Mouse (Mus musculus): Measurements from ENCODE around the gene 9130213A22Rik. TPM values are rescaled to one million over a fixed set of nuclear protein-coding genes. Genes with fewer than 3 reads are reported as not detected.

9130213A22Rik gene
- polyA plus RNA-seq (2012; rRNA removed): 0.14 and 0.15 TPM in 2 replicates

GRCm38 (mm10) chr11:69122336-69122951 is at the start of gene 9130213A22Rik:
TSS of gene 9130213A22Rik (minus strand) at chr11:69122589.

GRCm38 (mm10) chr11:69156800-69157199 is 34.4 kb upstream of the 9130213A22Rik start, which contains the start of gene Alox12b:
TSS of gene Alox12b (plus strand) at chr11:69156989.

GRCm38 (mm10) chr11:69125852-69125918 is 3.3 kb upstream of the 9130213A22Rik start, which contains the start of gene Aloxe3:
TSS of gene Aloxe3 (plus strand) at chr11:69125896.

GRCm38 (mm10) chr11:69120221-69121000 is 2.0 kb downstream of the 9130213A22Rik start, which contains the start of gene Hes7:
TSS of gene Hes7 (plus strand) at chr11:69120404.

GRCm38 (mm10) chr11:69094697-69095429 is 27.5 kb downstream of the 9130213A22Rik start, which contains the start of gene Per1:
TSS of gene Per1 (plus strand) at chr11:69095217.

GRCm38 (mm10) chr11:69088103-69088855 is 34.1 kb downstream of the 9130213A22Rik start, which contains the start of gene Vamp2:
TSS of gene Vamp2 (plus strand) at chr11:69088490.

GRCm38 (mm10) chr11:69070590-69071222 is 51.7 kb downstream of the 9130213A22Rik start, which contains the start of gene Tmem107:
TSS of gene Tmem107 (plus strand) at chr11:69070806.

Other genes starting within 250 kb of the 9130213A22Rik start
- 0.01 and 0.07 TPM in 2 replicates for gene Rnf222, start 234.0 kb downstream of the 9130213A22Rik start, polyA plus RNA-seq (2012; rRNA removed)
- 3,101 and 4,088 TPM in 2 replicates for gene Rpl26, start 221.0 kb downstream of the 9130213A22Rik start, polyA plus RNA-seq (2012; rRNA removed)
- 0.53 and 0.83 TPM in 2 replicates for gene Odf4, start 195.5 kb downstream of the 9130213A22Rik start, polyA plus RNA-seq (2012; rRNA removed)
- 10.0 and 11.0 TPM in 2 replicates for gene Arhgef15, start 165.1 kb downstream of the 9130213A22Rik start, polyA plus RNA-seq (2012; rRNA removed)
- 1.1 and 2.1 TPM in 2 replicates for gene Slc25a35, start 154.5 kb downstream of the 9130213A22Rik start, polyA plus RNA-seq (2012; rRNA removed)
- gene Rangrf, start 147.4 kb downstream of the 9130213A22Rik start, polyA plus RNA-seq (2012; rRNA removed): 30.4 and 44.3 TPM in 2 replicates
- 37.7 and 41.5 TPM in 2 replicates for gene Pfas, start 114.1 kb downstream of the 9130213A22Rik start, polyA plus RNA-seq (2012; rRNA removed)
- gene Ctc1, start 106.7 kb downstream of the 9130213A22Rik start, polyA plus RNA-seq (2012; rRNA removed): 96.6 and 109 TPM in 2 replicates
- gene Aurkb, start 76.9 kb downstream of the 9130213A22Rik start, polyA plus RNA-seq (2012; rRNA removed): 133 and 173 TPM in 2 replicates
- gene Borcs6, start 62.9 kb downstream of the 9130213A22Rik start, polyA plus RNA-seq (2012; rRNA removed): 10.2 and 17.2 TPM in 2 replicates
- 21.2 and 36.6 TPM in 2 replicates for gene Tmem107, start 51.8 kb downstream of the 9130213A22Rik start, polyA plus RNA-seq (2012; rRNA removed)
- gene Vamp2, start 34.1 kb downstream of the 9130213A22Rik start, polyA plus RNA-seq (2012; rRNA removed): 124 and 131 TPM in 2 replicates
- 8.0 and 9.8 TPM in 2 replicates for gene Per1, start 27.4 kb downstream of the 9130213A22Rik start, polyA plus RNA-seq (2012; rRNA removed)
- 0.35 and 0.40 TPM in 2 replicates for gene Hes7, start 2.2 kb downstream of the 9130213A22Rik start, polyA plus RNA-seq (2012; rRNA removed)
- 0.16 TPM in 2 replicates for gene Aloxe3, start 3.3 kb upstream of the 9130213A22Rik start, polyA plus RNA-seq (2012; rRNA removed)
- 0.05 TPM in 2 replicates for gene Alox12b, start 34.4 kb upstream of the 9130213A22Rik start, polyA plus RNA-seq (2012; rRNA removed)
- gene Alox8, start 75.3 kb upstream of the 9130213A22Rik start, polyA plus RNA-seq (2012; rRNA removed): 0.05 and 0.07 TPM in 2 replicates
- gene Gucy2e, start 114.4 kb upstream of the 9130213A22Rik start, polyA plus RNA-seq (2012; rRNA removed): 0.05 and 0.06 TPM in 2 replicates
- gene Cntrob, start 201.2 kb upstream of the 9130213A22Rik start, polyA plus RNA-seq (2012; rRNA removed): 49.2 and 87.7 TPM in 2 replicates
- 142 and 178 TPM in 2 replicates for gene Trappc1, start 201.4 kb upstream of the 9130213A22Rik start, polyA plus RNA-seq (2012; rRNA removed)
- 3.3 and 3.6 TPM in 2 replicates for gene Kcnab3, start 203.7 kb upstream of the 9130213A22Rik start, polyA plus RNA-seq (2012; rRNA removed)
- gene Rnf227, start 217.9 kb upstream of the 9130213A22Rik start, polyA plus RNA-seq (2012; rRNA removed): 23.9 and 43.4 TPM in 2 replicates
- gene Chd3, start 246.8 kb upstream of the 9130213A22Rik start, polyA plus RNA-seq (2012; rRNA removed): 300 and 312 TPM in 2 replicates

Measured in central nervous system, embryonic 11.5 days (tissue).